Mouse (Mus musculus): Measurements from ENCODE around the gene Zfp800. TPM values are rescaled to one million over a fixed set of nuclear protein-coding genes. Genes with fewer than 3 reads are reported as not detected.
A peak's percentile ranks its signal among the peaks of the same experiment; 100 is the strongest.

The Zfp800 gene
- polyA plus RNA-seq, 1 experiment from 2014 or later, result 21.2 TPM

DNA sequence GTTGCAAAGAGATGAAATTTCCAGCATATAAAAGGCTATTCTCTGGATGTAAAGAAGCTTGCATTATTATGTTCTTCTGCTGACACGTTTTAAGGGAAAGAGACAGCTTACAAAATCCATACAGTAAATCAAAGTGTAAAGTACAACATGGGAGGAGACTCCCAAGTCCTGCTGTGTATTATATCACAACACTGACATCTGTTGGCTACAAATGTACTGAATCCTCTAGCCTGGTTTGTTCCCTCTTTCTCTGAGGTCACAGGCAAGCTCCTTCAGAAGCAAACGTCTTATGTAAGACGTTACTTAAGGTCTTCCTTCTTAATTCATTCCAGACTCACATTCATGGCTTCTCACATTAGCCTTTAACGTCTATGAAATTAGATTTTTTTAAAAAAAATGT is 15.8 kb downstream of the Zfp800 start:
- no peaks in the 10 kb centered on the region for H3K4me1 ChIP-seq (ENCODE audit: insufficient read depth, low read depth, low read length)
- H3K9me3 ChIP-seq (ENCODE audit: low read length), result no peaks in the 10 kb centered on the region
- WGBS, result 50% methylated on average over 4 of the region's 4 CpGs
- no peaks in the 10 kb centered on the region for H3K36me3 ChIP-seq (ENCODE audit: insufficient read depth, low read length)
- DNase-seq (ENCODE audit: low spot score), result no peak
- no peak overlapping the region for H3K27ac ChIP-seq (ENCODE audit: low read length)
- no peak for ATAC-seq
- no peak overlapping the region for H3K9ac ChIP-seq (replicated peaks; ENCODE audit: low read depth)
- TF ChIP-seq CTCF (IDR thresholded peaks at IDR 0.05) (no peak), EP300 (IDR thresholded peaks at IDR 0.05) (no peak)
- no peak overlapping the region for H3K4me3 ChIP-seq (ENCODE audit: low read depth, low read length)
- H3K4me2 ChIP-seq (replicated peaks; ENCODE audit: low read depth, low read length), result no peak overlapping the region
- no peaks in the 10 kb centered on the region for H3K27me3 ChIP-seq (replicated peaks; ENCODE audit: insufficient read depth, low read length)

DNA sequence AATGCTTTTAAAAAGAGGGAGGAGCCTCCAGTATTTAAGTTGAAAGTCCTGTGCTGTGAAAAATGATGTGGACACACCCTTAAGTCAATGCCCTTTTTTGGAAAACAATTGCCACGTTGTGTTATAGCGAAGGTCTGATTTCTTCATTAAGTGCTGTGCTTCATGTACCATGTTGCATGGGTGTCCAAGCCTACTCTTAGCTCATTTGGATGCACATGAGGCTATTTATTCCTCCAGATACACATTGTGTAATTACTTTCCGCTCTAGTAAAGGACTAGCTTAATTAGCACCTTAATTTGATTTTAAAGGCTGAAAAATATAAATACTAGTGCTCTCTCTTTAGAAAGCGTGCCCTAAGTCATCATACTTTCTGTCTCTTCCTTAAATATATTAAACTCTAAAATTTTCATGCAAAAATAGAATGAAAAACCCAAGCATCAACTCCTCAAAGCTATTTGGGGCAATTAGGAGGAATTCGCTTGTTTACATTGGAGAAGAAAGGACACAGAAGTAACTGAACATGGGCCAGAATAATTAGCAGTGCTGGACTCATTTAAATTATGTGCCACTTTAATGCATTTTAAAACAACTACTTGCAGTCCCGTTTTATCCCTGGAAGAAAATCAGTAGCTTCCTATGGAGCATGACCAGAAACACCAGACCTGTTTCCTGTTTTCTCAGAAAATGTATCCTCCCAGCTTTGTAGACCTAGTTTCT is 27.7 kb downstream of the Zfp800 start:
- DNase-seq (ENCODE audit: low spot score) (no peak), ATAC-seq (no peak)
- Histone ChIP-seq H3K27me3 (replicated peaks; ENCODE audit: insufficient read depth, low read length) (no peaks in the 10 kb centered on the region), H3K27ac (ENCODE audit: low read length) (no peak overlapping the region), H3K9me3 (ENCODE audit: low read length) (no peaks in the 10 kb centered on the region), H3K36me3 (ENCODE audit: insufficient read depth, low read length) (no peaks in the 10 kb centered on the region), H3K4me2 (replicated peaks; ENCODE audit: low read depth, low read length) (no peak overlapping the region), H3K4me3 (ENCODE audit: low read depth, low read length) (no peak overlapping the region), H3K9ac (replicated peaks; ENCODE audit: low read depth) (no peak overlapping the region), H3K4me1 (ENCODE audit: insufficient read depth, low read depth, low read length) (no peaks in the 10 kb centered on the region)
- 72% methylated on average over 6 of the region's 6 CpGs for WGBS
- no peak for TF ChIP-seq CTCF (IDR thresholded peaks at IDR 0.05)
- no peak for TF ChIP-seq EP300 (IDR thresholded peaks at IDR 0.05)

DNA sequence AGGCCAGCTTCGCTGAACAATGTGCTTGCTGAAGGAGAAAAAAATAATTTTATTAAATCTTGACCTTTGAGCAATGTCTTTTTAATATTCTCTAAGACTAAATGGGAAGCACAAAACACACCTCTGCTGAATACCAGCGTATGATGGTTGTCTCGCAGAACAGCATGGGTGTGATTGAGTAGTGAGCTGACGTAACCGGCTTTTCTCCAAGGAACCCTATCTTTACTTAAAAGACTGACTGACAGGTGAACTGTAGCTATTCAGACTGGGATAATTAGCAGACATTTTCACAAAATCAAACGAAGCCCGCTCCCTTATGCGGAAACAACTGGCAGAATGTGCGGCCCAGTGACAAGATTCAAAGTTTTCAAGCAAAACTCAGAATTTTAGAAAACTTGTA is 30.2 kb downstream of the Zfp800 start:
- no peak for ATAC-seq
- Histone ChIP-seq H3K9me3 (ENCODE audit: low read length) (no peaks in the 10 kb centered on the region), H3K36me3 (ENCODE audit: insufficient read depth, low read length) (no peaks in the 10 kb centered on the region), H3K27me3 (replicated peaks; ENCODE audit: insufficient read depth, low read length) (no peaks in the 10 kb centered on the region), H3K27ac (ENCODE audit: low read length) (no peak overlapping the region), H3K9ac (replicated peaks; ENCODE audit: low read depth) (no peak overlapping the region), H3K4me2 (replicated peaks; ENCODE audit: low read depth, low read length) (no peak overlapping the region), H3K4me3 (ENCODE audit: low read depth, low read length) (no peak overlapping the region), H3K4me1 (ENCODE audit: insufficient read depth, low read depth, low read length) (no peaks in the 10 kb centered on the region)
- DNase-seq (ENCODE audit: low spot score), result no peak
- TF ChIP-seq EP300 (IDR thresholded peaks at IDR 0.05) (no peak), CTCF (IDR thresholded peaks at IDR 0.05) (no peak)
- WGBS, result 90% methylated on average over 9 of the region's 9 CpGs

DNA sequence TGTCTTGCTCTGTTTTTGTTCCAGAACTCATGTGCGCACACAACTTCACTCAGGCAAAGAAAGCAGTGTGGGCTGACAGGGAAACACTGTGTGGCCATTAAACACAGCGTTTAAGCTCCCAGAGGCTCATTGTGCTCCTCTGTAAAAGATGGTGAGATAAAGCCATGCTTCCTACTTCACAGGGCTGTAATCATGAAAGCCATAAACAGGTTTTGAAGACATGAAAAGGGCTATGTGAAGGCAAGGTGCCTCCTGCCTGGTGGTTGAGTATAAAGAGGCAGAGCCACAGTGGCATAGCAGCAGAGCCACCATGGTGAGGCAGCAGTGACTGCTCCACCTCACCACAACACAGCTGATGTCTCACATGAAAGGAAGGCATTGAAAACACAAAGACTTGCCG is 46.7 kb downstream of the Zfp800 start:
- H3K27ac ChIP-seq (ENCODE audit: low read length), result no peak overlapping the region
- H3K9ac ChIP-seq (replicated peaks; ENCODE audit: low read depth), result no peak overlapping the region
- ATAC-seq (no peak), DNase-seq (ENCODE audit: low spot score) (no peak)
- H3K27me3 ChIP-seq (replicated peaks; ENCODE audit: insufficient read depth, low read length), result no peaks in the 10 kb centered on the region
- no peak overlapping the region for H3K4me3 ChIP-seq (ENCODE audit: low read depth, low read length)
- TF ChIP-seq EP300 (IDR thresholded peaks at IDR 0.05), result no peak
- no peak for TF ChIP-seq CTCF (IDR thresholded peaks at IDR 0.05)
- no peak overlapping the region for H3K4me2 ChIP-seq (replicated peaks; ENCODE audit: low read depth, low read length)
- H3K4me1 ChIP-seq (ENCODE audit: insufficient read depth, low read depth, low read length), result no peaks in the 10 kb centered on the region
- H3K36me3 ChIP-seq (ENCODE audit: insufficient read depth, low read length), result no peaks in the 10 kb centered on the region
- WGBS, result 76% methylated on average over 3 of the region's 3 CpGs
- H3K9me3 ChIP-seq (ENCODE audit: low read length), result no peaks in the 10 kb centered on the region

DNA sequence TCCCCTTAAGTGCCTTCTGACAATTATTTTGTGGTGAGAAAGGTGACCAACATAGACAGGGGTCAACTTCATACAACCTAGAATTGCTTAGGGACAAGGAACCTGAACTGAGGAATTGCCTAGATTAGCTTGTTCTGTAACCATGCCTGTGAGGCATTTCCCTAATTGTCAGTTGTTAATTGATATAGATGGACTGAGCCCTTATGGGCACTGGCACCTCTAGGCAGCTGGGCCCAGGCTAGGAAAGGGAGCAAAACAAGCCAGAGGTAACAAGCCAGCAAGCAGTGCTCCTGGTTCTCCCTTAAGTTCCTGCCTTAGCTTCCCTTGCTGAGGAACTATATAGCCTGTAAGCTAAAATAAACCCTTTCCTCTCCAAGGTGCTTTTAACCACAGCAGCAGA is 52.1 kb downstream of the Zfp800 start:
- H3K27ac ChIP-seq (ENCODE audit: low read length), result no peak overlapping the region
- H3K27me3 ChIP-seq (replicated peaks; ENCODE audit: insufficient read depth, low read length), result no peaks in the 10 kb centered on the region
- H3K9me3 ChIP-seq (ENCODE audit: low read length), result no peaks in the 10 kb centered on the region
- ATAC-seq, result no peak
- TF ChIP-seq EP300 (IDR thresholded peaks at IDR 0.05) (no peak), CTCF (IDR thresholded peaks at IDR 0.05) (no peak)
- no peaks in the 10 kb centered on the region for H3K36me3 ChIP-seq (ENCODE audit: insufficient read depth, low read length)
- H3K9ac ChIP-seq (replicated peaks; ENCODE audit: low read depth), result no peak overlapping the region
- no peak for DNase-seq (ENCODE audit: low spot score)
- no peaks in the 10 kb centered on the region for H3K4me1 ChIP-seq (ENCODE audit: insufficient read depth, low read depth, low read length)
- H3K4me3 ChIP-seq (ENCODE audit: low read depth, low read length), result no peak overlapping the region
- H3K4me2 ChIP-seq (replicated peaks; ENCODE audit: low read depth, low read length), result no peak overlapping the region

DNA sequence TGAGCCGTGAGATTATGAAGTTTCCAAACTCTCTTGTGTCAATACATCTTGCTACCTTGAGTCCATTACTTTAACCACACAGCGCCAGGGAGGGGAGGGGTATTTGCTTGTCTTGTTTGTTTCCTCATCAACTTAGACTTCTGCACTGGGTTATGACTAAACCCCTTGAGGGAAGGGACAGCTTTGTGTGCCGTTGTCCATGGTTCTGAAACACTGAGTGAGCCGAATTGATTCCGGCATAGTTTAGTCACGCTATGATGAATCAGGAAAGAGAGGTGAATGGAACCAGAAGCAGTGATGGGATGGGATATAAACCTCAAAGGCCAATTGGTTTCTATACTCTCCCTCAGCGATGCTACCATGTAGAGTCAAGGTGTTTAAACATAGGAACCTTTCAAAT is 52.6 kb downstream of the Zfp800 start:
- H3K4me3 ChIP-seq (ENCODE audit: low read depth, low read length), result no peak overlapping the region
- no peak overlapping the region for H3K4me2 ChIP-seq (replicated peaks; ENCODE audit: low read depth, low read length)
- no peaks in the 10 kb centered on the region for H3K4me1 ChIP-seq (ENCODE audit: insufficient read depth, low read depth, low read length)
- H3K9me3 ChIP-seq (ENCODE audit: low read length), result no peaks in the 10 kb centered on the region
- no peak for ATAC-seq
- no peaks in the 10 kb centered on the region for H3K27me3 ChIP-seq (replicated peaks; ENCODE audit: insufficient read depth, low read length)
- DNase-seq (ENCODE audit: low spot score), result peak; percentile 7
- H3K27ac ChIP-seq (ENCODE audit: low read length), result no peak overlapping the region
- no peak overlapping the region for H3K9ac ChIP-seq (replicated peaks; ENCODE audit: low read depth)
- WGBS, result 47% methylated on average over 7 of the region's 7 CpGs
- TF ChIP-seq EP300 (IDR thresholded peaks at IDR 0.05) (no peak), CTCF (IDR thresholded peaks at IDR 0.05) (no peak)
- H3K36me3 ChIP-seq (ENCODE audit: insufficient read depth, low read length), result no peaks in the 10 kb centered on the region

DNA sequence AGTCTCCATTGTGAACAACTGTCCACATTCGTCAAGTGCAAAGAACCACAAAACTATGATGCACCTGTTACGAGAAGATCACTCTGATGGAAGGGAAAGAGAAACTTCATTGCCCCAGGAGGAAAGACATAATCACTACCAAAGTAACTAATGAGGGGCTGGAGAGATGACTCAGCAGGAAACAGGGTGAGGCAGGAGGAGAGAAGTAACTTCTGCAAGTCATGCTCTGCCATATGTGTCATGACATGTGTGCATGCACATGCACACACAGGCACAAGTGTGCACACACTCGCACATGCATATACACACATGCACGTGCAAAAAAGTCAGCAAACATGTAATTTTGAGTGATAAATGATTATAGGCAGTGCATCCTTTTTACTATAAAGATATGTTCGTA is 54.9 kb downstream of the Zfp800 start:
- Histone ChIP-seq H3K4me2 (replicated peaks; ENCODE audit: low read depth, low read length) (no peak overlapping the region), H3K36me3 (ENCODE audit: insufficient read depth, low read length) (no peaks in the 10 kb centered on the region), H3K27me3 (replicated peaks; ENCODE audit: insufficient read depth, low read length) (no peaks in the 10 kb centered on the region), H3K4me3 (ENCODE audit: low read depth, low read length) (no peak overlapping the region), H3K27ac (ENCODE audit: low read length) (no peak overlapping the region), H3K4me1 (ENCODE audit: insufficient read depth, low read depth, low read length) (no peaks in the 10 kb centered on the region), H3K9ac (replicated peaks; ENCODE audit: low read depth) (no peak overlapping the region), H3K9me3 (ENCODE audit: low read length) (no peaks in the 10 kb centered on the region)
- DNase-seq (ENCODE audit: low spot score) (no peak), ATAC-seq (no peak)
- WGBS, result 74% methylated on average over 5 of the region's 5 CpGs
- TF ChIP-seq EP300 (IDR thresholded peaks at IDR 0.05) (no peak), CTCF (IDR thresholded peaks at IDR 0.05) (no peak)

Measured in lung, postnatal 0 days (tissue).